Mouse (Mus musculus) gastrocnemius, postnatal 14 days (tissue): ENCODE measurements around the gene Hmgn5. TPM values are rescaled to one million over a fixed set of nuclear protein-coding genes. Genes with fewer than 3 reads are reported as not detected.
A peak's percentile ranks its signal among the peaks of the same experiment; 100 is the strongest.

Experiments
- DNase-seq: peaks from one replicate; pipeline ENCODE4 v3.0.0; 2021; ENCODE audit warnings: mixed read lengths
- intact Hi-C: fragments of 180-260 bp; cut with DNase I; formaldehyde crosslinking; loops from one replicate; pipeline ENCODE4 v1.15.1; 2025; ENCODE audit warnings: low total_unique reads
- long read RNA-seq, 2 experiments: library from polyadenylated mRNA; stranded (forward); transcript quantifications; one replicate each; pipeline ENCODE4 v2.0.0; 2021
- total RNA-seq, 2 experiments: library from RNA; stranded (reverse); gene quantifications; 2 replicates each; pipeline ENCODE4 v1.2.3; 2021

Gene Hmgn5
- 1 to 10 TPM; 2.2 to 3.0 TPM for total RNA-seq
- long read RNA-seq, experiment 1, transcript Hmgn5-201 (6 exons, 1,934 nt), result major isoform, 5 of 6 reads
- long read RNA-seq, experiment 1, partial matches to known transcripts, result 1 of 6 reads
- long read RNA-seq, experiment 1, other reads (novel, unspliced or antisense), result 0 of 6 reads
- long read RNA-seq, experiment 2, transcript Hmgn5-201 (6 exons, 1,934 nt), result major isoform, 5 of 6 reads
- long read RNA-seq, experiment 2, partial matches to known transcripts, result 0 of 6 reads
- long read RNA-seq, experiment 2, other reads (novel, unspliced or antisense), result 1 of 6 reads

DNA sequence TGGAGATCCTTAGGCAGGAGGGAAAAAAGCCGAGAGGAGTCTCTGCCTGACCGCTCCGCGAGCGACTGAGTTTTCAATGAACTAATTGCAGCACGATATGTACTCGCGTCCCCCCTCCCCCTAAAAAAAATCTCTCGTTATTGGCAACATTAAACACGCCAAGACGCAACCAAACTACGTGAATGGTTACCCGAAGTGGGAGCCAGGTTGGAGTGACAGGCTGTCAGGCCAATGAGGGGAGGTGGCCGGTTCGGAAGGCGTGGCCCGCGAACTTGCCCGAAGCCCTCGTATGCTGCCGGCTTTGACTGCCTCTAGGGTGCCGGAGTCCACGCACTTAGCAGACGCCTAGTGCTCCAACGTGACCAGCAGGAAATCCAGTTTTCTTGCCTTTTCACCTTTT is at the start of gene Hmgn5:
Hmgn5 (minus strand) TSS at position 122 of the 400 bp plus-strand sequence.
- intact Hi-C loops, result no loop called here
- DNase-seq, result peak; percentile 90

DNA sequence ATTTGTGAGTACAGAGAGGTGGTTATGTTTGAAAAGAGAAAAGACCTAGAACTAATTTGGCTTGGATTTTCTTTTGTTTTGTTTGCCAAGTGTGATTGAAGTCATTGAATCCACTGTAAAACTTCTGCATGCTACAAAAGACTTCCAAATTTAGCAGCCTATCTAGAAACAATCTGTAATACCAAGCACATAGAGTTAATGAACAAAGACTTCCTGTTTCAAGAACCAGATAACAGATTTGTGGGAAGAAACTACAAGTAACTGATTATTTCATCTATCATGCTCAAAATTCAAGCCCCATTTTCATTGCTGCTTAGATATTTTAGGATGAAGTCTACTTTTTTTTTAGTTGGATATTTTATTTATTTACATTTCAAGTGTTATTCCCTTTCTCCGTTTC is 34.6 kb upstream of the Hmgn5 start:
- no peak for DNase-seq
- intact Hi-C loops, result no loop called here

DNA sequence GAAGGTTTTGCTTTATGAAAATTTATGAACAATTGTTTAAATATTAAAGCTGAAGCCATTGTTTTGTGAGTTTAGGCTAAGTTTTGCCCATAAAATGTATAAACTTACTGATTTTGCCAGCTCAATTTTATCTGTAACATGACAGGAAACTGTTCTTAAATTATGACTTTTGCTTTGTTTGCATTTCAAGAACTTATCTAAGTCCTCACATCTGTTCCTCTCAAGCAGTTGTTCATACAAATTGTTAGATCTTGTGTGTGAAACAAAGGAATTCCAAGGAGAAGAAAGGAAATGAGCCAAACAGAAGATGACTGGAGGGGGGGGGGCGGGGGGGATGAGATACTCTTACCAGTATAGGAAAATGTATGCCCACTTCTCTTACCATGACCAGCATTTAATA is 13.0 kb upstream of the Hmgn5 start:
- DNase-seq, result no peak
- intact Hi-C loops, result no loop called here

DNA sequence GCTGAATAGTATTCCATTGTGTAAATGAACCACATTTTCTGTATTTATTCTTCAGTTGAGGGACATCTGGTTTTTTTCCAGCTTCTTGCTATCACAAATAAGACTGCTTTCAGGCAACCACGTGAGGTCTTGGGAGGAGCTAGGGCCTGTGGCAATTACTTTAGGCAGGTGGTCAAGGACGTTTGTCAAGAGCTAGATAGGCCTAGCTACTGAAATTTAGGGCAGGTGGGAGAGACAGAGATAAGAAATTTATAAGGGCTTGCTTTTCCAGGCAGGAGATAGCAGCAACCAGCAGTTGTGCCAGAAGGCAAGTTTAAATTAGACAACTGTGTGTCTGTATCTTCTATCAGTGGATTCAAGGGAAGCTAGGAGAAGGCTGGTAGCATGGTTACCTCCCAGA is 7.7 kb upstream of the Hmgn5 start:
- intact Hi-C loops, result no loop called here
- DNase-seq, result no peak

DNA sequence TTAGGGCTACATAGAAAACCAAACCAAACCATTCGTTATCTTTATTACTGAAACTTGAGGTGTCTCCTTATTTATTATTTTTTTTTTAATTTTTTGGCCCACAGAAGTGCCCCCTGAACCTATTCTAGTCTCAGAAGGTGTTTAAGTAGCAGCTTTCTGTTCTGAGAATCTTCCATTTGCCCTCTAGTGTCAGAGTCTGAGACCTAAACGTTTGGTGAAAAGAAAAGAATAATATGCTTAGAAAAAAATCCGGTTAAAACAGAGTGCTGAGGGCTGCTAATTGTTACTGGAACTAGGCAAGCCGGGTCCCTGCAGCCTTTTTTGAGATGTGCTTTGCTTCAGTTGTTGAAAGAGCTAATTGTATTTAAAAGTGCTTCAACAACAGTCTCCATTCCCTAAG is 962 bp upstream of the Hmgn5 start:
- DNase-seq, result no peak
- intact Hi-C loops, result no loop called here

DNA sequence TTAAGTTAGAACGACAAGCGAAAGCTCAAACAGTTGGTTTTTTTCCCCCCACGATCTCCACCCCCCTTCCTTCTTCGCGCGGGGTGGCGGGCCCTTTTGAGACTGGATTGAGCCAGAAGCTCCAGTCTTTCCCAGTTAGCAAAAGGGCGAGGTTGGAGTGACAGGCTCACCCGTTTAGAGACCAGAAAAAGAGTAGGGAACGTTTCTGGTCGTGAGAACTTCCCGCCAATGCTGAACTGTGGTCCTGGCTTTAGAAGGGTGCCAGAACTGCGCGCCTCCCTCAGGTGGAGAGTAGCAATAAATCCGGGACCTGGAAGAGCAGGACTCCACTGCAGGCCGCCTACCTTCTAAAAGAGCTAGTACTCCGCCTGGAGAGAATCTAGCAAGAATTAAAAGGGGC is 482 bp upstream of the Hmgn5 start:
- intact Hi-C loops, result no loop called here
- peak; percentile 11 for DNase-seq

DNA sequence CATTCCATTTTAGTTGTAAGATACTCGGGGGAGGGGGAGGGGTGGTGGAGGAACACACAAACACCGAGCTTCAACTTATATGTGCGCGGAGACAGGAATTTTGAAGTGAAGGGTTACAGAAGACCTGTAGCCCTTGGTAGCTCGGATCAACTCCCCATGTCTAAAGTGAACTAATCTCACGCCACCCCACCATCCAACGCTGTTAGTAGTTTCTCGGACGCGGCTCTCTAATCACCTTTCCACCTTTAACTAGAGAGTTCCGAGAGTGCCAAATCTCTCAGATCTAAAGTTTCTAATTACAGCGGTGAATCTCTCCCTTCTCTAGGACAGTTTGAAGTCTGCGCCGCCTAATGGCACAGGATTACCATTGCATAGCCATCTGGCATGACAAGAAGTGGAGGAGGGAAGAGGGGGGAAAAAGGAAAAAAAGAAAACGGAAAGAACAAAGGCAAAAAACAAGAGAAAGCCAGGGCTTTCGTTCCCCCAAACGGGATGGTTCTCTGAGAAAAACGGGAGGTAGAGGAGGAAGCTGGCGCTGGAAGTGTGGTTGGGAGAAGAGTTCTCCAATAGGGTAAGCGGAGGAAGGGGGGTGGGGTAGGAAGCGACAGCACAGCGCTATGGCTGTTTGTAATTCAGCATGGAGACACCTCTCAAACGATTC is 703 bp downstream of the Hmgn5 start:
- intact Hi-C loops, result no loop called here
- DNase-seq, result peak; percentile 28

DNA sequence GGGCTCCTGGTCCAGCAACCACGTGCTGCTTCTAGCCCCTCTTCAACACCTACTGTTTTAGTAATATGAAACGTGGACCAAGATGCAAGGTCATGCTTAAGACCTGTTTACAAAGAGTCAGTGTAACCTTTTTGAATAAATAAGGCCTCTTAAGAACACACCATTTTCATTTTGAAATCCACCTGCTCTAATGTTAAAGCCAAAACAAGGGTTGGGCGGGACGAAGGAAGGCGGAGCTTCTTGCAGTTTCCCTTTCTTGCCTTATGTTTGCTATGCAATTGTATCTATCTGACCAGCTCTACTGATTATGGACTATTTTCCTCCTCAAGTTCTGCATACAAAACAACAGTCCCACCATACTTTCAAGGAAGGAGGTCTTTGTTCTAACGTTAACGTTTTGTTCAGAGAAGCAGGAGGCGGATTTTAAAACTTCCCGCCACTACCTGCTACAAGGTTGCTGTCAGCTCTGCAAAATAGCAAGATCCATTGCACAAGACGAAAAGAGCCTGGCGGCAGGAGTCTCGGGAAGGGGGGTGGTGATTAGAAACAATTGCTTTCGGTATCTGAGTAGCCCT is 1.5 kb downstream of the Hmgn5 start:
- intact Hi-C loops, result no loop called here
- no peak for DNase-seq

DNA sequence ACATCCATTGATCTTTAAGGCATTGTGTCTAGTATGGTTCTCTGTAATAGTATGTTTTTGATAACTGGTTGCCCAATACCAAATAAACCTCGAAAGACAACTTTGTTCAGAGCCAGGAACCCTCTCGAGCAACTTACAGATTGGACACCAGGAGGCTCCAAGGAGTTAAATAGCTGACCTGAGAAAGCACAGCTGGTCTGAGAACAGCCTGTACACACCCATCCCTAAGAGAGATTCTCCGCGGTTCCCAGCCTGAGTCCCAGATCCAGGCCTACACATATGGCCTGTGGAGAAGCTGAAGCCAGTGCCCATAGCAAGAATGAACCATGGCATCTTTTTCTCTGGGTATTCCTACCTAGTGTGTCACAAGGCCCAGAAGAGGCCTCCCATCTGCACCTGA is 11.9 kb downstream of the Hmgn5 start:
- intact Hi-C loops, result no loop called here

More for the DNA sequence above, 11.9 kb downstream of the Hmgn5 start:
- no peak for DNase-seq

Other genes starting within 250 kb of the Hmgn5 start
- gene Brwd3, start 179.0 kb downstream of the Hmgn5 start, total RNA-seq, result 1 to 10 TPM; 4.9 TPM
- gene Sh3bgrl, start 82.0 kb upstream of the Hmgn5 start, total RNA-seq, result 10 to 100 TPM; 21.8 to 24.3 TPM
- gene Gm6377, start 183.4 kb upstream of the Hmgn5 start, total RNA-seq, result not detected